ENCODE assay signal across 1 mouse cellular context in the genomic region with DNA sequence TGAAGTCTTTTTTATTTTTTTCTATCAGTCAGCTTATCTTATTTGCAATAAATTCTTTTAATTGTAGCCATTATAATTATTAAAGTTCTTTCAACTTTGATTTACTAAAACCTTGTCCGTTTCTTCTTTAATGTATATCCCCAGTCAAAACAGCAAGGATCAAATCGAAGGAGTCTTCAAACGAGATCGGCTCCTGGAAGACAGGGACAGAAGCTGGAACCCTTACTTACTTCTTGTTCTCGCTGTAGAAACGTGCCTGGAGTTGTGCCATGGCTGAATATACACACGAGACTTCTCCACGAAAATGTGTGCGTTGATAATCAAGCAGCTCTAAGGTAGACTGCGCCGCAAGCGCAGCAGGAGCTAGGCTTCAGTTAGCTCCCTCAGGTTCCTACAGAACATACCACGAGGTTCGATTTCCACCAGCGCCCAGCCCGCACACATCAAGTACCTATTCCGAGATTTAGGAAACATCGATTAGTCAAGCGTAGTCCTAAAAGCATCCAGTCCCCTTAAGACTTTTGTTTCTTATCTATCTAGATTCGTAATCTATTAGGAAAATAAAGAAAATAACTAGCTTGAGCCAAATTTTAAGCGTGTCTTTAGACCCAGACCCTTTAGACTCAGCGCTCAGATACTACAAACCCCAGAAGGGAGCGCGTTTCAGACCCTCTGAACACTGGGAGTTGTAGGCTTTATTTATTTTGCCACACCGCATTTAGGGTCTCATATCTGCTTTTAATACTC.
TF ChIP-seq lines count a peak whose summit lies in the region.

No protein-coding gene starts in this region.

TF ChIP-seq in MEL, 35 proteins besides CTCF, POLR2A, EP300 and RAD21 (continued from another document):
- peak; percentile 39; the same call in 1 of the 2 replicates for TF ChIP-seq NRF1 (IDR thresholded peaks at IDR 0.05; ENCODE audit: insufficient read depth, low read depth, low read length, poor library complexity, severe bottlenecking)
- peak; percentile 95 for TF ChIP-seq MXI1 (IDR thresholded peaks at IDR 0.05; ENCODE audit: low read depth, low read length)
- TF ChIP-seq JUND (IDR thresholded peaks at IDR 0.05; ENCODE audit: low read depth, low read length), result no peak
- peak; percentile 90; the same call in 1 of the 2 replicates for TF ChIP-seq CHD1 (IDR thresholded peaks at IDR 0.05; ENCODE audit: low read depth, low read length)
- TF ChIP-seq SMC3 (IDR thresholded peaks at IDR 0.05; ENCODE audit: low read depth, low read length), result no peak
- no peak for TF ChIP-seq MYC (IDR thresholded peaks at IDR 0.05; ENCODE audit: low read depth, low read length)
- no peak for TF ChIP-seq ZC3H11A (IDR thresholded peaks at IDR 0.05; ENCODE audit: low read depth, low read length)
- TF ChIP-seq MAFK (IDR thresholded peaks at IDR 0.05; ENCODE audit: borderline replicate concordance, low read depth, low read length), result no peak
- TF ChIP-seq POLR2AphosphoS5 (IDR thresholded peaks at IDR 0.05; ENCODE audit: borderline replicate concordance, low read depth, low read length), result no peak; the same call in 1 of the 2 replicates
- peak; percentile 53; the same call in 1 of the 2 replicates for TF ChIP-seq ETS1 (IDR thresholded peaks at IDR 0.05; ENCODE audit: low read depth, low read length)
- TF ChIP-seq GATA1 (IDR thresholded peaks at IDR 0.05; ENCODE audit: low read depth, low read length), result peak; percentile 24; the same call in 1 of the 2 replicates
- TF ChIP-seq TBP (IDR thresholded peaks at IDR 0.05; ENCODE audit: low read depth, low read length), result peak; percentile 49; the same call in 1 of the 2 replicates
- 0 out of 2 replicates have a peak, but pooled peaks have one; percentile 7 for TF ChIP-seq NELFE (IDR thresholded peaks at IDR 0.05; ENCODE audit: low read depth, low read length)
- no peak for TF ChIP-seq BHLHE40 (IDR thresholded peaks at IDR 0.05; ENCODE audit: borderline replicate concordance, low read depth, low read length)
- TF ChIP-seq MAZ (IDR thresholded peaks at IDR 0.05; ENCODE audit: low read depth, low read length), result no peak
- TF ChIP-seq RCOR1 (IDR thresholded peaks at IDR 0.05; ENCODE audit: low read depth, low read length), result no peak; the same call in none of the 2 replicates
- TF ChIP-seq CHD2 (IDR thresholded peaks at IDR 0.05; ENCODE audit: low read length), result no peak
- peak; percentile 64; the same call in 1 of the 2 replicates for TF ChIP-seq ZMIZ1 (IDR thresholded peaks at IDR 0.05; ENCODE audit: low read depth, low read length)
- TF ChIP-seq UBTF (IDR thresholded peaks at IDR 0.05; ENCODE audit: borderline replicate concordance, insufficient read depth, low read depth, low read length), result no peak
- peak; percentile 65; the same call in 1 of the 2 replicates for TF ChIP-seq USF1 (IDR thresholded peaks at IDR 0.05; ENCODE audit: low read depth, low read length)
- no peak for TF ChIP-seq USF2 (IDR thresholded peaks at IDR 0.05; ENCODE audit: borderline replicate concordance in 1 of 2, insufficient read depth in 1 of 2, low read depth in 1 of 2, low read length in 2 of 2)
- TF ChIP-seq KAT2A (conservative IDR thresholded peaks at IDR 0.05; ENCODE audit: low read depth, low read length), result peak; percentile 90
- peak; percentile 12; the same call in 1 of the 2 replicates for TF ChIP-seq TCF12 (IDR thresholded peaks at IDR 0.05; ENCODE audit: low read depth, low read length)
- TF ChIP-seq MEF2A (IDR thresholded peaks at IDR 0.05; ENCODE audit: extremely low read depth, insufficient replicate concordance, low read depth, low read length, poor library complexity, severe bottlenecking), result 0 out of 2 replicates have a peak, but pooled peaks have one; percentile 33
- TF ChIP-seq POLR2AphosphoS2 (IDR thresholded peaks at IDR 0.05; ENCODE audit: low read length), result peak; percentile 65
- TF ChIP-seq MAX (IDR thresholded peaks at IDR 0.05; ENCODE audit: low read length), result no peak; the same call in 1 of the 2 replicates
- no peak for TF ChIP-seq ZNF384 (IDR thresholded peaks at IDR 0.05; ENCODE audit: low read depth, low read length)
- TF ChIP-seq ZKSCAN1 (IDR thresholded peaks at IDR 0.05; ENCODE audit: low read depth, low read length), result no peak
- TF ChIP-seq GABPA (IDR thresholded peaks at IDR 0.05; ENCODE audit: low read depth, low read length), result no peak
- no peak for TF ChIP-seq TAL1 (IDR thresholded peaks at IDR 0.05; ENCODE audit: low read length)
- no peak for TF ChIP-seq ELF1 (IDR thresholded peaks at IDR 0.05; ENCODE audit: low read depth, low read length)
- peak; percentile 97 for TF ChIP-seq HCFC1 (IDR thresholded peaks at IDR 0.05; ENCODE audit: low read depth, low read length)
